Mouse (Mus musculus): Measurements from ENCODE around the gene Mbnl1. TPM values are rescaled to one million over a fixed set of nuclear protein-coding genes. Genes with fewer than 3 reads are reported as not detected.

Gene Mbnl1
- polyA plus RNA-seq, 1 experiment from 2014 or later = 73.3 TPM

GRCm38 (mm10) chr3:60538214-60538971 is 65.8 kb downstream of the Mbnl1 start:
- WGBS (ENCODE audit: insufficient replicate concordance) = 61% methylated on average over 3 of the region's 3 CpGs
- no peak overlapping the region for H3K27ac ChIP-seq (ENCODE audit: low read depth)
- no peaks in the 10 kb centered on the region for H3K9me3 ChIP-seq (ENCODE audit: low read length)
- no peak overlapping the region for H3K9ac ChIP-seq (replicated peaks)
- DNase-seq (no peak), ATAC-seq (no peak)
- H3K4me2 ChIP-seq (ENCODE audit: low read depth, low read length) = no peak overlapping the region
- no peaks in the 10 kb centered on the region for H3K36me3 ChIP-seq (replicated peaks; ENCODE audit: insufficient read depth, low read length)
- no peaks in the 10 kb centered on the region for H3K27me3 ChIP-seq (ENCODE audit: insufficient read depth, low read length)
- no peak overlapping the region for H3K4me3 ChIP-seq (ENCODE audit: low read depth, low read length)
- H3K4me1 ChIP-seq (ENCODE audit: insufficient read depth) = peaks cover 10% of the 10 kb centered on the region
- TF ChIP-seq CTCF (IDR thresholded peaks at IDR 0.05; ENCODE audit: low read depth) (no peak), EP300 (IDR thresholded peaks at IDR 0.05; ENCODE audit: low read depth) (no peak)

DNA sequence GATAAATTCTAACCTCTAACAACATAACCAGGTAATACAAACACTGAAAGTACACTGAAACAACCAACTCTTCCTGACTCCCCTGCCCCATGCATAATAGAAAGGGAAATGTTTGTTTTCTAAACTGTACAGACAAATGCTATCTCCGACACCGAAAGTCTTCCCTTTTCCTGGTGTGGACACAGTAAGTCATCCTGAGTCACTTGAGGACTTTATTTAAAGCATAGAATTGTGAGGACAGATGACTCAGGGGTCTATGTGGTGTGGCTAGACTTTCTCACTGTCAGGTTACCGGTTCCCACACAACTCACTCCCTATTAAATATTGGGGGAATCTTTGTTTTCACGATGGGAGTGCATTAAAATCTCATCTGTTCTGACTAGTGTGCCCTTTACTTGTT is 68.5 kb downstream of the Mbnl1 start:
- TF ChIP-seq EP300 (IDR thresholded peaks at IDR 0.05; ENCODE audit: low read depth) = no peak
- TF ChIP-seq CTCF (IDR thresholded peaks at IDR 0.05; ENCODE audit: low read depth) = no peak
- DNase-seq = no peak
- Histone ChIP-seq H3K9ac (replicated peaks) (no peak overlapping the region), H3K4me3 (ENCODE audit: low read depth, low read length) (no peak overlapping the region), H3K36me3 (replicated peaks; ENCODE audit: insufficient read depth, low read length) (no peaks in the 10 kb centered on the region), H3K4me1 (ENCODE audit: insufficient read depth) (no peaks in the 10 kb centered on the region; the same call in 1 of the 2 replicates), H3K27me3 (ENCODE audit: insufficient read depth, low read length) (no peaks in the 10 kb centered on the region), H3K27ac (ENCODE audit: low read depth) (no peak overlapping the region), H3K4me2 (ENCODE audit: low read depth, low read length) (no peak overlapping the region), H3K9me3 (ENCODE audit: low read length) (no peaks in the 10 kb centered on the region)
- 68% methylated on average over 4 of the region's 4 CpGs for WGBS (ENCODE audit: insufficient replicate concordance)
- no peak for ATAC-seq

GRCm38 (mm10) chr3:60546196-60546595 is 73.6 kb downstream of the Mbnl1 start:
- Histone ChIP-seq H3K27me3 (ENCODE audit: insufficient read depth, low read length) (no peaks in the 10 kb centered on the region), H3K4me1 (ENCODE audit: insufficient read depth) (peaks cover 6% of the 10 kb centered on the region; the same call in 1 of the 2 replicates), H3K9me3 (ENCODE audit: low read length) (no peaks in the 10 kb centered on the region), H3K36me3 (replicated peaks; ENCODE audit: insufficient read depth, low read length) (0 out of 2 replicates have a peak, but pooled peaks cover 9% of the 10 kb centered on the region), H3K9ac (replicated peaks) (no peak overlapping the region), H3K27ac (ENCODE audit: low read depth) (peak overlapping the region; percentile 37), H3K4me3 (ENCODE audit: low read depth, low read length) (no peak overlapping the region), H3K4me2 (ENCODE audit: low read depth, low read length) (peak overlapping the region; percentile 29)
- DNase-seq (peak; percentile 58), ATAC-seq (peak; percentile 100)
- WGBS (ENCODE audit: insufficient replicate concordance) = 45% methylated on average over 9 of the region's 9 CpGs
- TF ChIP-seq CTCF (IDR thresholded peaks at IDR 0.05; ENCODE audit: low read depth) (no peak), EP300 (IDR thresholded peaks at IDR 0.05; ENCODE audit: low read depth) (peak; percentile 93)

GRCm38 (mm10) chr3:60546904-60547303 is 74.3 kb downstream of the Mbnl1 start:
- Histone ChIP-seq H3K36me3 (replicated peaks; ENCODE audit: insufficient read depth, low read length) (peaks cover 14% of the 10 kb centered on the region), H3K9ac (replicated peaks) (0 out of 2 replicates have a peak overlapping the region, but pooled peaks have one; percentile 6), H3K4me1 (ENCODE audit: insufficient read depth) (peaks cover 9% of the 10 kb centered on the region), H3K4me2 (ENCODE audit: low read depth, low read length) (peak overlapping the region; percentile 29; the same call in 1 of the 2 replicates), H3K27me3 (ENCODE audit: insufficient read depth, low read length) (no peaks in the 10 kb centered on the region), H3K4me3 (ENCODE audit: low read depth, low read length) (no peak overlapping the region), H3K9me3 (ENCODE audit: low read length) (no peaks in the 10 kb centered on the region), H3K27ac (ENCODE audit: low read depth) (peak overlapping the region; percentile 37)
- ATAC-seq = no peak
- no peak for DNase-seq
- WGBS (ENCODE audit: insufficient replicate concordance) = 88% methylated on average over 4 of the region's 4 CpGs
- TF ChIP-seq EP300 (IDR thresholded peaks at IDR 0.05; ENCODE audit: low read depth) (no peak), CTCF (IDR thresholded peaks at IDR 0.05; ENCODE audit: low read depth) (no peak)

DNA sequence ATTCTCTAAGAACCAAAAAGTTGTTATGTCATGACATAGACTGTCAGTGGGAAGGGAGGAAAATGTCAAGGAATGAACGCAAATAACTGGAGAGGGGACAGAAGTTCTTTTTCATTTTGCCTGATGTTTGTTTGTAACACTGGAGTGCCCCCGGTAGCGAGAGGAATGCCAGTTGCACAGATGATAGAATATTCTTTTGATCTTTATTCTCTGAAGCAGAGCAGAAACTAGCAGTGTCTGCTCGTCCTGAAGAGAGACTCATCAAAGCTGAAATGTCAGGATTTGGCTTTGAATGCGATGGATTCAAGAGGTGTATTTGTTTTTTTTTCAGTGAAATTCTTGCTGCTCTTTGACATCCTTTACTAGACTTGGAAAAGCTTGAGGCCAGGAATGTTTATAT is 77.9 kb downstream of the Mbnl1 start:
- H3K27me3 ChIP-seq (ENCODE audit: insufficient read depth, low read length) = no peaks in the 10 kb centered on the region

DNA sequence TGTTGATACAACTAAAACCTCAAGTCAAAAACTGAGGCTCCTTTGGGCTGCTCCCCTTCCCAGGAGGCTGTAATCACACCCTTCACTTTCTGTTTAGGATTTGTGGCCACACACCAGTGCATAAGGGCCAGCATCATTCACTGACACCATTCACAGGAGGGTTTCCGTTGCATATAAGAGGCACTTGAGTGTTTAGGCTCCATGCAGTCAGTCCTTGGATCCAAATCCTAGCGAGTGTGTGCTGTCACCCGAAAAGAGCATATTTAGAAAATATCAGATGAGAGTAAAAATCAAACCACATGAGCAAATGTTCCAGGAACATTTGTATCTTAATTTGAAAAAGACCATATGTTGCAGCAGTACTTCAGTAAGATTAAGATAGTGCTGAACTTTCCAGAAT is 79.0 kb downstream of the Mbnl1 start:
- Histone ChIP-seq H3K4me3 (ENCODE audit: low read depth, low read length) (no peak overlapping the region), H3K36me3 (replicated peaks; ENCODE audit: insufficient read depth, low read length) (peaks cover 15% of the 10 kb centered on the region), H3K27me3 (ENCODE audit: insufficient read depth, low read length) (no peaks in the 10 kb centered on the region), H3K4me2 (ENCODE audit: low read depth, low read length) (no peak overlapping the region), H3K9me3 (ENCODE audit: low read length) (no peaks in the 10 kb centered on the region), H3K27ac (ENCODE audit: low read depth) (no peak overlapping the region), H3K4me1 (ENCODE audit: insufficient read depth) (peaks cover 7% of the 10 kb centered on the region), H3K9ac (replicated peaks) (no peak overlapping the region)
- TF ChIP-seq EP300 (IDR thresholded peaks at IDR 0.05; ENCODE audit: low read depth) = no peak
- ATAC-seq (no peak), DNase-seq (no peak)
- WGBS (ENCODE audit: insufficient replicate concordance) = 74% methylated on average over 3 of the region's 3 CpGs

More for the DNA sequence above, 77.9 kb downstream of the Mbnl1 start:
- Histone ChIP-seq H3K4me3 (ENCODE audit: low read depth, low read length) (no peak overlapping the region), H3K9ac (replicated peaks) (no peak overlapping the region), H3K9me3 (ENCODE audit: low read length) (no peaks in the 10 kb centered on the region), H3K36me3 (replicated peaks; ENCODE audit: insufficient read depth, low read length) (peaks cover 15% of the 10 kb centered on the region), H3K27ac (ENCODE audit: low read depth) (no peak overlapping the region), H3K4me2 (ENCODE audit: low read depth, low read length) (no peak overlapping the region), H3K4me1 (ENCODE audit: insufficient read depth) (peaks cover 9% of the 10 kb centered on the region)
- DNase-seq (no peak), ATAC-seq (no peak)
- WGBS (ENCODE audit: insufficient replicate concordance) = 82% methylated on average over 5 of the region's 5 CpGs
- TF ChIP-seq EP300 (IDR thresholded peaks at IDR 0.05; ENCODE audit: low read depth) = no peak
- TF ChIP-seq CTCF (IDR thresholded peaks at IDR 0.05; ENCODE audit: low read depth) = no peak
